Mouse (Mus musculus) kidney, postnatal 0 days (tissue): ENCODE data around the gene B2m. TPM values are rescaled to one million over a fixed set of nuclear protein-coding genes. Genes with fewer than 3 reads are reported as not detected.

Experiments used
- ATAC-seq: fragments of 200-750 bp; cut with Nextera tagmentation; replicated peaks from 2 replicates; pipeline ENCODE4 v1.8.0; 2017; ENCODE audit warnings: low read depth, moderate number of reproducible peaks, moderate TSS enrichment, moderate library complexity; ENCODE audit not compliant: low FRiP score
- DNase-seq: peaks from one replicate; pipeline ENCODE4 v3.0.0-alpha.2; 2016; ENCODE audit warnings: low spot score
- H3K27ac ChIP-seq: fragments of 300-500 bp; sonication (generic); 2 replicates; pipeline ENCODE4 v1.5.1; 2014; ENCODE audit warnings: mild to moderate bottlenecking
- H3K27me3 ChIP-seq: fragments of 300-500 bp; sonication (generic); 2 replicates; pipeline ENCODE4 v1.6.1; 2014; ENCODE audit warnings: low read length, mixed read lengths; ENCODE audit not compliant: insufficient read depth
- H3K36me3 ChIP-seq: fragments of 300-500 bp; sonication (generic); 2 replicates; pipeline ENCODE4 v1.6.1; 2014; ENCODE audit warnings: low read length, mixed read lengths; ENCODE audit not compliant: insufficient read depth
- H3K4me1 ChIP-seq: fragments of 300-500 bp; sonication (generic); replicated peaks from 2 replicates; pipeline ENCODE4 v1.6.1; 2014; ENCODE audit warnings: antibody characterized with exemption, low read length, mixed read lengths; ENCODE audit not compliant: insufficient read depth
- H3K4me2 ChIP-seq: fragments of 300-500 bp; sonication (generic); 2 replicates; pipeline ENCODE4 v1.6.1; 2014; ENCODE audit warnings: mild to moderate bottlenecking, low read length, moderate library complexity, mixed read lengths
- H3K4me3 ChIP-seq: fragments of 300-500 bp; sonication (generic); replicated peaks from 2 replicates; pipeline ENCODE4 v1.5.1; 2014; ENCODE audit warnings: low read depth, low read length
- H3K9ac ChIP-seq: fragments of 300-500 bp; sonication (generic); 2 replicates; pipeline ENCODE4 v1.6.1; 2014; ENCODE audit warnings: low read depth, low read length
- H3K9me3 ChIP-seq: fragments of 300-500 bp; sonication (generic); replicated peaks from 2 replicates; pipeline ENCODE4 v1.6.1; 2016; ENCODE audit warnings: low read length, inconsistent platforms, mixed read lengths
- CTCF ChIP-seq: IDR thresholded peaks from 2 replicates; pipeline ENCODE4 v1.5.1; 2016; ENCODE audit warnings: antibody characterized with exemption, low read depth, mild to moderate bottlenecking, moderate library complexity
- WGBS: fragments of 180-500 bp; shearing (Covaris S2); extraction: QIAGEN DNeasy Blood & Tissue Kit; methylation state at CpG from one replicate; pipeline ENCODE4 v1.1.7; 2014; 5-methylcytosine and 5-hydroxymethylcytosine counted together
- polyA plus RNA-seq: library from polyadenylated mRNA; unstranded; fragments of >200 nt; fragmentation: Nextera tagmentation; extraction: Ambion mirVana; gene quantifications from 2 replicates; pipeline ENCODE4 v1.2.1, GENCODE M21; 2015

B2m gene
- polyA plus RNA-seq, 1 experiment from 2014 or later = 500 TPM

DNA sequence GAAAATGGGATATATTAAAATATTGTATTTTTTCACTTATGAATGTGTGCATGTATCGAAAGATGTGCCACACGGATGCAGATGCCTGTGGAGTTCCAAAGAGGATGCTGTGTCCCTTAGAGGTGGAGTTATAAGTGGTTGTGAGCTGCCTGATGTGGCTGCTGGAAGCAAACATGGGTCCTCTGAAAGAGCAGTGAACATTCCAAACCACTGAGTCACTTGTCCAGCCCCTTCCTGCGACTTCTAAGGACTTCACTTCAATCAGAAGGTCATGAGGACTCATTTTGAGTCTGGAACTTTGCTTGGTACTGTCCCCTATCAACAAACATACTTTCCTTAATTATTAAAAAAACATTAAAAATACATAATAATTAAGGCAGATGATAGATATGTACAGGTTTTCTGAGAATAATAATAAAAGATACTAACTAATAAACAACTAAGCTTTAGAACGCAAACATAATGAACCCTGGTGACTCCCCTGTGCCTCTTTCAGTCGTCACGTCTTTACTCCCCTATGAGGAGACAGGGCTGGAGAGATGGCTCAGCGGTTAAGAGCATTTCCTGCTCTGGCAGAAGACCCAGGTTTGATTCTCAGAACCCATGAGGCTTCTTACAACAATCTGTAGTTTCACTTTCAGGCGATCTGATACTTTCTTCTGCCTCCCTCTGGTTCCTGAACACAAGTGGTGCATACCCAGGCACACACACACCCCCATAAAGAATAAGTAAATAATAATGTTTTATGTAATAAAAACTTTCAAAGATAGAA lies 32.8 kb downstream of the B2m start:
- no peaks in the 10 kb centered on the region for H3K36me3 ChIP-seq
- no peaks in the 10 kb centered on the region for H3K9me3 ChIP-seq
- no peak overlapping the region for H3K27ac ChIP-seq
- H3K27me3 ChIP-seq = no peaks in the 10 kb centered on the region
- H3K4me3 ChIP-seq = no peak overlapping the region
- H3K4me1 ChIP-seq = no peaks in the 10 kb centered on the region
- DNase-seq (no peak), ATAC-seq (no peak)
- H3K9ac ChIP-seq = no peak overlapping the region
- no peak overlapping the region for H3K4me2 ChIP-seq
- WGBS = 66% methylated on average over 8 of the region's 8 CpGs
- TF ChIP-seq CTCF = no peak

DNA sequence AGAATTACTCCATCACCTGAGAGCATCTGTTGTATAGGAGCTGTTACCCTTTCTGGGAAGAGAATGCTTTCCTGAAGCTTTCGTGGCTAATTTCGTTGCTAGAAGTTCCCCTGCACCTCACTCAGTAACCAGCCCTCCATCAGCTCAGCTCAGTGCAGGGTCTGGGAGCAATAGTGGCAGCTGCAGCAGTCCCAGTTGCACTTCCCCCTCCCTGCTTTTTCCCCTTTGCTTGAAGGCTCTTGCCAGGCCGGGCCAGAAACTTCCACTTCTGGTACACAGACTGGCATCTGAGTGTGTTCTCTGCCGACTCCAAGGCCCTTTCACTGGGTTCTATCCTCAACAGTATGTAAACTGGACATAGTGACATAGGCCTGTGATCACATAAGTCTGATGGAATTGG lies 37.6 kb downstream of the B2m start:
- Histone ChIP-seq H3K9me3 (no peaks in the 10 kb centered on the region), H3K36me3 (no peaks in the 10 kb centered on the region), H3K4me1 (no peaks in the 10 kb centered on the region), H3K4me3 (no peak overlapping the region), H3K27me3 (no peaks in the 10 kb centered on the region), H3K4me2 (no peak overlapping the region), H3K27ac (no peak overlapping the region), H3K9ac (no peak overlapping the region)
- DNase-seq (no peak), ATAC-seq (no peak)
- WGBS = 82% methylated on average over 4 of the region's 4 CpGs
- TF ChIP-seq CTCF = no peak

DNA sequence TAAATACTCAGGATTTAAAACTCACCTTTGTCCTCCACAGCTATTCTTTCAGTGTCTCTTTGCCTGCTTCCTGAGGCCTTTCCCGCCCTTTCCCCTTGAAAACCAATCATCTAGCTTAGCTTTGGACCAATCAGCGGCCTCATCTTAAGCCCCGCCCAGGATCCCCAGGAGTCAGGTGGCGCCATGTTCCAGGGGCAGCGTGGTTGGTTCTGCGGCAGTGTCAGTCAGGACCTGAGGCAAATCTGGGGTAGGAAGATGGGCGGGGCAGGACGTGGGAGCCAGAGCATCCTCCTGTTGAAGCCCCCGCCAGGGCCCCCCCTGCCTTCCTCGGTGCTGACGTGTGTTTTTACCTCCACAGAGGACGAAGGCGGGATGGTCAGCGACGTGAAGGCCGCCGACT lies 38.6 kb downstream of the B2m start, which contains the start of the genes Patl2 and Terb2:
Patl2 (minus strand) TSS at position 84 of the 400 bp plus-strand sequence.
Terb2 (plus strand) TSS at position 167 of the 400 bp plus-strand sequence.
- DNase-seq (no peak), ATAC-seq (no peak)
- Histone ChIP-seq H3K36me3 (no peaks in the 10 kb centered on the region), H3K9ac (no peak within 1 kb of the TSS), H3K9me3 (no peaks in the 10 kb centered on the region), H3K27me3 (no peaks in the 10 kb centered on the region), H3K4me1 (no peaks in the 10 kb centered on the region), H3K27ac (no peak within 1 kb of the TSS), H3K4me2 (no peak within 1 kb of the TSS), H3K4me3 (no peak within 1 kb of the TSS)
- no peak for TF ChIP-seq CTCF
- WGBS = 87% methylated on average over 17 of the region's 17 CpGs

DNA sequence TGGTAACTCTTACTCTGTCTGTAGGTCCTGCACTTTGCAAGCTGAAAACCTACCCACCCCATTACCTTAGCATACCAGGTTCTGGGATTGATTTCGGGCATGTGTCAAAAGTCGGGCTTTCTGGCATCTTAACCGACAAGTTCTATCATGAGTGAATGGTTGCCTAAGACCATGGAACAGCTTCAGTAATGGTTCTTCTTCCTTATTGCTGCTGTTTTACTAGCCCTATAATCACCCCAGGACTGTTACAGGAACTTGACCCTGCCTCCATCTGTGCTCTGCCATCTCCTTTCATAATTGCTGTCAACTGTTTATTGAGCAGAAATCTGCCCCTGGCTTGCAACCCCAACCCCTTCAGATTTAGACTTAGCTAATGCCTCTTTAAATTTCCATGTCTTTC lies 39.3 kb downstream of the B2m start:
- Histone ChIP-seq H3K27me3 (no peaks in the 10 kb centered on the region), H3K27ac (no peak overlapping the region), H3K4me2 (no peak overlapping the region), H3K9ac (no peak overlapping the region), H3K4me1 (no peaks in the 10 kb centered on the region), H3K4me3 (no peak overlapping the region), H3K9me3 (no peaks in the 10 kb centered on the region), H3K36me3 (no peaks in the 10 kb centered on the region)
- TF ChIP-seq CTCF = no peak
- DNase-seq = no peak
- 86% methylated on average over 3 of the region's 3 CpGs for WGBS
- ATAC-seq = no peak

DNA sequence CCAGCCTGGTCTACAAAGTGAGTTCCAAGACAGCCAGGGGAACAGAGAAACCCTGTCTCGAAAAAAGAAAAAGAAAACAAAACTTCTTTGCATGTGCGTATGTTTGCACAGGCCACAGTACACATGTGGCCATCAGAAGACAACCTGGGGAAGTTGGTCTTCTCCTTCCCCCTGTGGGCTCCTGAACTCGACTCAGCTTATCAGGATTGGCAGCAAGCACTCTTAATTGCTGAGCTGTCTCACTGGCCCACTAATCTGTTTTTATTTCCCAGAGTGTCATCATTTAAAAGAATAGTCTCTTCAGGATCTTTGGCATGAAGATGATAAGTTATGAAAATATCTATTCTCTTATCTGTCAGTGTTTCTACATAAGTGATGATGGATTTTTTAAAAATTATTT lies 44.4 kb downstream of the B2m start:
- 72% methylated on average over 3 of the region's 3 CpGs for WGBS
- no peak for DNase-seq
- no peak overlapping the region for H3K4me2 ChIP-seq
- no peaks in the 10 kb centered on the region for H3K27me3 ChIP-seq
- TF ChIP-seq CTCF = no peak
- H3K4me1 ChIP-seq = no peaks in the 10 kb centered on the region
- no peak overlapping the region for H3K27ac ChIP-seq
- no peak overlapping the region for H3K4me3 ChIP-seq
- no peak for ATAC-seq
- H3K9me3 ChIP-seq = no peaks in the 10 kb centered on the region
- H3K36me3 ChIP-seq = no peaks in the 10 kb centered on the region
- no peak overlapping the region for H3K9ac ChIP-seq

DNA sequence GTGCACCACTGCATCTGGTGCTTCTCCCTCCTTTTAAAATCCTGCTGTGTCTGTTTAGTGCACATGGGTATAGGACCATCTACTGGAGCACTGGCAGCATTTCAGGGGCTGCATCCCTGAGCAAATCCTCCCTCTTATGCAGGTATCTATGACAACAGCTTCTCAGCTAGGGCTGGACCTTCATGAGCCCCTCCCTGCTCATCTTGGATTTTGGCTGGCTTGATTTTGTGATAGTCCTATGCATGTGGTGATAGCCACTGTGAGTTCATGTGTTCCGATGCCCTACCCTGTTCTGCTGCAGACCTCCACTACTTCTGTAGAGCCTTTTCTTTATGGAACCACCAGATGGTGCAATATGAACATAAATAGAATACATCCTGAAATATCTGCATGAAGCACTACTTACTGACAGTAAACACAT lies 47.0 kb downstream of the B2m start:
- Histone ChIP-seq H3K4me1 (no peaks in the 10 kb centered on the region), H3K36me3 (no peaks in the 10 kb centered on the region), H3K4me2 (no peak overlapping the region), H3K4me3 (no peak overlapping the region), H3K27ac (no peak overlapping the region), H3K9ac (no peak overlapping the region), H3K9me3 (no peaks in the 10 kb centered on the region), H3K27me3 (no peaks in the 10 kb centered on the region)
- DNase-seq (peak; percentile 87), ATAC-seq (no peak)
- 55% methylated on average over 1 of the region's 1 CpGs for WGBS
- TF ChIP-seq CTCF = peak; percentile 80
